In genomic region chr16:37953991-37954942, GRCm38 (mm10) we compare ENCODE assay signal across 23 mouse cellular contexts. TPM values are rescaled to one million over a fixed set of nuclear protein-coding genes. Genes with fewer than 3 reads are reported as not detected.
DNase-seq lines count a peak whose midpoint lies in the region; ATAC-seq and TF ChIP-seq lines count a peak whose summit lies in the region.
"Had no signal": no experiment of that assay in that cellular context is flagged by ENCODE, and none has a peak within 500 bp of the region (broad histone marks: within the 10 kb centered on the region; RNA-seq: fewer than 3 reads in every experiment).

No protein-coding gene starts in this region.

- H3K9me3 ChIP-seq in E14TG2a.4 (ENCODE audit: low read length), result no peaks in the 10 kb centered on the region
- H3K9me3 ChIP-seq in hindbrain, embryonic 15.5 days, result no peaks in the 10 kb centered on the region
- no peaks in the 10 kb centered on the region for H3K9me3 ChIP-seq in midbrain, postnatal 0 days (ENCODE audit: low read length)
- H3K9me3 ChIP-seq: embryonic facial prominence, embryonic 10.5 days; forebrain, embryonic 13.5 days; G1E; heart, embryonic 12.5 days; stomach, embryonic 15.5 days had no signal

- H3K27me3 ChIP-seq in E14TG2a.4 (ENCODE audit: insufficient read depth, low read length), result no peaks in the 10 kb centered on the region; the same call in 1 of the 2 replicates
- no peaks in the 10 kb centered on the region for H3K27me3 ChIP-seq in hindbrain, embryonic 15.5 days
- H3K27me3 ChIP-seq in midbrain, postnatal 0 days (ENCODE audit: insufficient read depth, low read length), result no peaks in the 10 kb centered on the region
- no peaks in the 10 kb centered on the region for H3K27me3 ChIP-seq in thymus, adult 2 months (ENCODE audit: control insufficient read depth, insufficient read depth, low read length)
- H3K27me3 ChIP-seq: forebrain, embryonic 13.5 days; heart, embryonic 12.5 days; stomach, embryonic 15.5 days had no signal

- no peak overlapping the region for H3K4me2 ChIP-seq in hindbrain, embryonic 15.5 days
- no peak overlapping the region for H3K4me2 ChIP-seq in midbrain, postnatal 0 days (ENCODE audit: low read depth, low read length, poor library complexity, severe bottlenecking)
- H3K4me2 ChIP-seq: forebrain, embryonic 13.5 days; heart, embryonic 12.5 days; stomach, embryonic 15.5 days had no signal

- H3K4me3 ChIP-seq in E14TG2a.4 (replicated peaks; ENCODE audit: low read length), result peak overlapping the region; percentile 39; the same call in 1 of the 2 replicates
- H3K4me3 ChIP-seq in hindbrain, embryonic 15.5 days, result no peak overlapping the region
- H3K4me3 ChIP-seq in midbrain, postnatal 0 days (ENCODE audit: low read depth, low read length), result no peak overlapping the region
- H3K4me3 ChIP-seq in thymus, adult 2 months (ENCODE audit: control insufficient read depth, insufficient read depth, low read length), result no peak overlapping the region
- H3K4me3 ChIP-seq: embryonic facial prominence, embryonic 10.5 days; forebrain, embryonic 13.5 days; heart, embryonic 12.5 days; stomach, embryonic 15.5 days had no signal

- 0 out of 2 replicates have a peak, but pooled peaks cover 10% of the 10 kb centered on the region for H3K4me1 ChIP-seq in E14TG2a.4 (replicated peaks; ENCODE audit: low read depth, low read length)
- peaks cover 17% of the 10 kb centered on the region; the same call in 1 of the 2 replicates for H3K4me1 ChIP-seq in hindbrain, embryonic 15.5 days (replicated peaks)
- H3K4me1 ChIP-seq in midbrain, postnatal 0 days (ENCODE audit: insufficient read depth, low read length), result no peaks in the 10 kb centered on the region
- no peaks in the 10 kb centered on the region for H3K4me1 ChIP-seq in thymus, adult 2 months (replicated peaks; ENCODE audit: control insufficient read depth, insufficient read depth, low read length)
- H3K4me1 ChIP-seq: stomach, embryonic 15.5 days had no signal

- TF ChIP-seq CTCF in E14TG2a.4 (conservative IDR thresholded peaks at IDR 0.05; ENCODE audit: low read length), result no peak
- no peak for TF ChIP-seq CTCF in midbrain, postnatal 0 days (IDR thresholded peaks at IDR 0.05)
- TF ChIP-seq CTCF in thymus, adult 2 months (IDR thresholded peaks at IDR 0.05; ENCODE audit: borderline replicate concordance, control insufficient read depth, extremely low read depth, insufficient read depth, low read length, poor library complexity), result no peak

- DNase-seq in R1 (ENCODE audit: low read depth, low spot score), result peak; percentile 13
- peak; percentile 26 for DNase-seq in midbrain, postnatal 0 days (ENCODE audit: low spot score)
- DNase-seq in ovary, postnatal 14 days (ENCODE audit: low spot score), result no peak
- no peak for DNase-seq in thymus, adult 2 months
- DNase-seq in layer of hippocampus, postnatal 36 days, result no peak
- DNase-seq: adrenal gland, adult 8-10 months; cerebellum, adult 18-20 months; gastrocnemius, postnatal 36 days; kidney, postnatal 25 days; lung, adult 2 months; right cerebral cortex, postnatal 14 days had no signal

- 0 out of 2 replicates have a peak, but pooled peaks have one; percentile 54 for ATAC-seq in hindbrain, embryonic 15.5 days (ENCODE audit: low FRiP score, low read depth)
- peak; percentile 51; the same call in 1 of the 2 replicates for ATAC-seq in midbrain, postnatal 0 days (ENCODE audit: low FRiP score)
- ATAC-seq: forebrain, embryonic 13.5 days; intestine, postnatal 0 days had no signal

- no peaks in the 10 kb centered on the region for H3K36me3 ChIP-seq in E14TG2a.4 (ENCODE audit: insufficient read depth, low read length)
- no peaks in the 10 kb centered on the region for H3K36me3 ChIP-seq in hindbrain, embryonic 15.5 days
- H3K36me3 ChIP-seq in midbrain, postnatal 0 days (ENCODE audit: insufficient read depth, low read length), result no peaks in the 10 kb centered on the region
- H3K36me3 ChIP-seq in thymus, adult 2 months (ENCODE audit: control insufficient read depth, insufficient read depth, low read length), result no peaks in the 10 kb centered on the region
- H3K36me3 ChIP-seq: embryonic facial prominence, embryonic 10.5 days; G1E; heart, embryonic 12.5 days; stomach, embryonic 15.5 days had no signal

- peak overlapping the region; percentile 64 for H3K27ac ChIP-seq in hindbrain, embryonic 15.5 days (replicated peaks)
- H3K27ac ChIP-seq in midbrain, postnatal 0 days (ENCODE audit: low read depth, low read length), result peak overlapping the region; percentile 43; the same call in 1 of the 2 replicates
- no peak overlapping the region for H3K27ac ChIP-seq in thymus, adult 2 months (ENCODE audit: control insufficient read depth, insufficient read depth, low read length)
- H3K27ac ChIP-seq: embryonic facial prominence, embryonic 10.5 days; forebrain, embryonic 13.5 days; macrophage; stomach, embryonic 15.5 days had no signal

- WGBS in hindbrain, embryonic 15.5 days, result 64% methylated on average over 12 of the region's 12 CpGs
- WGBS in midbrain, postnatal 0 days, result 72% methylated on average over 12 of the region's 12 CpGs
- WGBS in thymus, adult 2 months, result 93% methylated on average over 12 of the region's 12 CpGs

- no peak overlapping the region for H3K9ac ChIP-seq in hindbrain, embryonic 15.5 days
- H3K9ac ChIP-seq in midbrain, postnatal 0 days (replicated peaks; ENCODE audit: low read length, poor library complexity, severe bottlenecking), result no peak overlapping the region
- H3K9ac ChIP-seq: forebrain, embryonic 13.5 days; heart, embryonic 12.5 days; stomach, embryonic 15.5 days had no signal

- no peak for TF ChIP-seq POLR2A in thymus, adult 2 months (IDR thresholded peaks at IDR 0.05; ENCODE audit: control insufficient read depth, extremely low read depth, insufficient read depth, low read length, poor library complexity)

RNA-seq across cellular contexts. Expression of gene Gpr156, which starts 38.0 kb away (rescaled TPM):
- 3.3 and 5.7 TPM in 2 replicates for polyA plus RNA-seq in hindbrain, embryonic 15.5 days (2015; fragmentation: Nextera tagmentation; extraction: Ambion mirVana)
- 6.1 and 6.4 TPM in 2 replicates for total RNA-seq in midbrain, postnatal 0 days (2014; rRNA removed)
- polyA plus RNA-seq in midbrain, postnatal 0 days (2015; fragmentation: Nextera tagmentation; extraction: Ambion mirVana), result 2.8 and 2.9 TPM in 2 replicates
- polyA plus RNA-seq in thymus, adult 2 months (2012; rRNA removed), result 0.08 and 0.09 TPM in 2 replicates
- under 1 TPM; 0.65 to 0.76 TPM for total RNA-seq in layer of hippocampus, postnatal 36 days (2021)
- total RNA-seq: heart, postnatal 25 days; liver, adult 2 months; monocyte, adult 5-6 weeks had no signal
- polyA plus RNA-seq: G1E; liver, adult 2 months; macrophage had no signal

Comparison
In these comparisons a context has a peak if more than half of its experiments do, and no peak if none do; other contexts are left out.
1. DNase-seq: peak in R1 (single experiment) and midbrain, postnatal 0 days (single experiment); none in ovary, postnatal 14 days (single experiment), thymus, adult 2 months (single experiment) and layer of hippocampus, postnatal 36 days (0 of 2).